Mouse (Mus musculus) right cerebral cortex, postnatal 36 days (tissue): ENCODE measurements around the gene Ccndbp1.
"Not testable (repeated sequence)": the region's sequence is repeated elsewhere in the genome, so short reads cannot be mapped to it uniquely, and the experiment has no call there.

Experiments
- DNase-seq, 2 experiments: peaks; one replicate each; pipeline ENCODE4 v3.0.0; 2022; ENCODE audit warnings: low spot score in 2 of 2, mixed read lengths in 1 of 2

Gene Ccndbp1

GRCm38 (mm10) chr2:121007925-121008663 is at the start of gene Ccndbp1:
Gene Ccndbp1 (plus strand): TSS chr2:121008403.
- peak; percentile 83 to 85 for DNase-seq

- no peak for DNase-seq
Observed at GRCm38 (mm10) chr2:120959363-120959762, 48.8 kb upstream of the Ccndbp1 start.

- no peak for DNase-seq
Observed at GRCm38 (mm10) chr2:120959827-120960226, 48.4 kb upstream of the Ccndbp1 start.

- DNase-seq: no peak
Observed at GRCm38 (mm10) chr2:120960261-120960660, 47.9 kb upstream of the Ccndbp1 start.

- no peak for DNase-seq
Observed at GRCm38 (mm10) chr2:120963110-120963509, 45.1 kb upstream of the Ccndbp1 start.

GRCm38 (mm10) chr2:120965486-120965885 is 42.7 kb upstream of the Ccndbp1 start:
- no peak for DNase-seq

- no peak for DNase-seq
Observed at GRCm38 (mm10) chr2:120970045-120970539, 38.1 kb upstream of the Ccndbp1 start.

GRCm38 (mm10) chr2:120970559-120971080 is 37.6 kb upstream of the Ccndbp1 start, which contains the start of gene Ubr1:
Gene Ubr1 (minus strand): TSS chr2:120970715.
- DNase-seq: peak; percentile 77 to 81

- DNase-seq: no peak
Observed at GRCm38 (mm10) chr2:120971766-120972165, 36.4 kb upstream of the Ccndbp1 start.

GRCm38 (mm10) chr2:120972257-120972656 is 35.9 kb upstream of the Ccndbp1 start:
- not testable (repeated sequence) for DNase-seq

GRCm38 (mm10) chr2:120972964-120973363 is 35.2 kb upstream of the Ccndbp1 start:
- DNase-seq: no peak

- DNase-seq: no peak
Observed at GRCm38 (mm10) chr2:120976308-120976707, 31.9 kb upstream of the Ccndbp1 start.

GRCm38 (mm10) chr2:120976990-120977925 is 30.9 kb upstream of the Ccndbp1 start, which contains the start of gene Tmem62:
Gene Tmem62 (plus strand): TSS chr2:120977017.
- DNase-seq: peak; percentile 20 to 45

GRCm38 (mm10) chr2:120977926-120978692 is 30.1 kb upstream of the Ccndbp1 start:
- no peak for DNase-seq

GRCm38 (mm10) chr2:120978693-120979037 is 29.5 kb upstream of the Ccndbp1 start:
- no peak for DNase-seq

GRCm38 (mm10) chr2:120979819-120980218 is 28.4 kb upstream of the Ccndbp1 start:
- no peak for DNase-seq

- no peak for DNase-seq
Observed at GRCm38 (mm10) chr2:120980861-120981260, 27.3 kb upstream of the Ccndbp1 start.

- DNase-seq: no peak
Observed at GRCm38 (mm10) chr2:120983611-120984010, 24.6 kb upstream of the Ccndbp1 start.

- no peak for DNase-seq
Observed at GRCm38 (mm10) chr2:120985241-120985640, 23.0 kb upstream of the Ccndbp1 start.

GRCm38 (mm10) chr2:120991196-120991595 is 17.0 kb upstream of the Ccndbp1 start:
- no peak for DNase-seq

GRCm38 (mm10) chr2:120996607-120997006 is 11.6 kb upstream of the Ccndbp1 start:
- DNase-seq: not testable (repeated sequence)
